Mouse (Mus musculus): ENCODE measurements around the gene Hpd.
A peak's percentile ranks its signal among the peaks of the same experiment; 100 is the strongest.

Gene Hpd

GRCm38 (mm10) chr5:123135471-123136360 lies 46.8 kb downstream of the Hpd start:
- peak; percentile 95 for DNase-seq (ENCODE audit: low spot score)

- no peak for DNase-seq (ENCODE audit: low spot score)
Observed at GRCm38 (mm10) chr5:123134875-123135382, 47.6 kb downstream of the Hpd start.

- peak; percentile 76 for DNase-seq (ENCODE audit: low spot score)
Observed at GRCm38 (mm10) chr5:123134186-123134874, 48.2 kb downstream of the Hpd start.

- no peak for DNase-seq (ENCODE audit: low spot score)
Observed at GRCm38 (mm10) chr5:123133784-123134143, 48.8 kb downstream of the Hpd start.

GRCm38 (mm10) chr5:123133083-123133783 lies 49.3 kb downstream of the Hpd start:
- DNase-seq (ENCODE audit: low spot score) = peak; percentile 86

- DNase-seq (ENCODE audit: low spot score) = peak; percentile 80
Observed at GRCm38 (mm10) chr5:123132308-123133071, 50.0 kb downstream of the Hpd start, which contains the start of gene Rhof. TSS of gene Rhof (minus strand) at chr5:123132692.

GRCm38 (mm10) chr5:123130814-123131148 lies 51.7 kb downstream of the Hpd start:
- no peak for DNase-seq (ENCODE audit: low spot score)

- DNase-seq (ENCODE audit: low spot score) = no peak
Observed at GRCm38 (mm10) chr5:123130030-123130813, 52.3 kb downstream of the Hpd start.

- DNase-seq (ENCODE audit: low spot score) = no peak
Observed at GRCm38 (mm10) chr5:123129170-123129757, 53.3 kb downstream of the Hpd start.

- DNase-seq (ENCODE audit: low spot score) = no peak
Observed at GRCm38 (mm10) chr5:123128426-123129169, 53.9 kb downstream of the Hpd start.

GRCm38 (mm10) chr5:123127031-123127430 lies 55.5 kb downstream of the Hpd start:
- DNase-seq (ENCODE audit: low spot score) = no peak

- DNase-seq (ENCODE audit: low spot score) = no peak
Observed at GRCm38 (mm10) chr5:123125638-123126406, 56.7 kb downstream of the Hpd start.

- no peak for DNase-seq (ENCODE audit: low spot score)
Observed at GRCm38 (mm10) chr5:123125105-123125504, 57.4 kb downstream of the Hpd start.

- no peak for DNase-seq (ENCODE audit: low spot score)
Observed at GRCm38 (mm10) chr5:123122181-123122580, 60.3 kb downstream of the Hpd start.

Data from urinary bladder, postnatal 14 days (tissue).